Mouse (Mus musculus) midbrain, embryonic 14.5 days (tissue): ENCODE data around the gene Camsap2. TPM values are rescaled to one million over a fixed set of nuclear protein-coding genes. Genes with fewer than 3 reads are reported as not detected.
A peak's percentile ranks its signal among the peaks of the same experiment; 100 is the strongest.

Source experiments
- ATAC-seq: fragments of 200-750 bp; cut with Nextera tagmentation; 2 replicates; pipeline ENCODE4 v1.8.0; 2017; ENCODE audit warnings: moderate number of reproducible peaks, moderate library complexity; ENCODE audit not compliant: low FRiP score, low TSS enrichment
- DNase-seq: peaks from one replicate; pipeline ENCODE4 v3.0.0-alpha.2; 2015
- H3K27ac ChIP-seq: fragments of 300-500 bp; sonication (generic); replicated peaks from 2 replicates; pipeline ENCODE4 v1.5.1; 2014; ENCODE audit warnings: mild to moderate bottlenecking, low read depth, low read length, moderate library complexity
- H3K27me3 ChIP-seq: fragments of 300-500 bp; sonication (generic); 2 replicates; pipeline ENCODE4 v1.6.1; 2014; ENCODE audit warnings: low read length, control low read depth, mixed read lengths; ENCODE audit not compliant: control insufficient read depth, insufficient read depth
- H3K36me3 ChIP-seq: fragments of 300-500 bp; sonication (generic); 2 replicates; pipeline ENCODE4 v1.6.1; 2014; ENCODE audit warnings: low read length, control low read depth; ENCODE audit not compliant: control insufficient read depth, insufficient read depth
- H3K4me1 ChIP-seq: fragments of 300-500 bp; sonication (generic); 2 replicates; pipeline ENCODE4 v1.6.1; 2014; ENCODE audit warnings: mild to moderate bottlenecking, antibody characterized with exemption, low read length, control low read depth; ENCODE audit not compliant: control insufficient read depth, insufficient read depth
- H3K4me2 ChIP-seq: fragments of 300-500 bp; sonication (generic); 2 replicates; pipeline ENCODE4 v1.6.1; 2014; ENCODE audit warnings: mild to moderate bottlenecking, low read length, moderate library complexity
- H3K4me3 ChIP-seq: fragments of 300-500 bp; sonication (generic); replicated peaks from 2 replicates; pipeline ENCODE4 v1.5.1; 2014; ENCODE audit warnings: low read depth, low read length
- H3K9ac ChIP-seq: fragments of 300-500 bp; sonication (generic); replicated peaks from 2 replicates; pipeline ENCODE4 v1.6.1; 2014; ENCODE audit warnings: mild to moderate bottlenecking, low read length, moderate library complexity
- H3K9me3 ChIP-seq: fragments of 300-500 bp; sonication (generic); 2 replicates; pipeline ENCODE4 v1.6.1; 2016; ENCODE audit warnings: low read length, control low read depth, mixed read lengths; ENCODE audit not compliant: control insufficient read depth
- WGBS: fragments of 180-500 bp; shearing (Covaris S2); extraction: QIAGEN DNeasy Blood & Tissue Kit; methylation state at CpG from one replicate; pipeline ENCODE4 v1.1.7; 2014; 5-methylcytosine and 5-hydroxymethylcytosine counted together
- polyA plus RNA-seq: library from polyadenylated mRNA; unstranded; fragments of >200 nt; fragmentation: Nextera tagmentation; extraction: Ambion mirVana; gene quantifications from 2 replicates; pipeline ENCODE4 v1.2.1, GENCODE M21; 2014

Gene Camsap2
- polyA plus RNA-seq, 1 experiment from 2014 or later, result 63.8 TPM

- H3K4me1 ChIP-seq, result peaks cover 46% of the 10 kb centered on the region
- no peaks in the 10 kb centered on the region for H3K36me3 ChIP-seq
- H3K4me3 ChIP-seq, result no peak overlapping the region
- no peak overlapping the region for H3K9ac ChIP-seq
- no peak overlapping the region for H3K4me2 ChIP-seq
- H3K27me3 ChIP-seq, result peaks cover 10% of the 10 kb centered on the region; the same call in 1 of the 2 replicates
- 34% methylated on average over 11 of the region's 11 CpGs for WGBS
- no peak for DNase-seq
- H3K9me3 ChIP-seq, result no peaks in the 10 kb centered on the region
- H3K27ac ChIP-seq, result no peak overlapping the region
- ATAC-seq, result no peak
Observed at GRCm38 (mm10) chr1:136230201-136230600, 115.7 kb downstream of the Camsap2 start.

- Histone ChIP-seq H3K9ac (no peak overlapping the region), H3K4me2 (no peak overlapping the region), H3K36me3 (no peaks in the 10 kb centered on the region; the same call in 1 of the 2 replicates), H3K9me3 (no peaks in the 10 kb centered on the region), H3K4me1 (peaks cover 49% of the 10 kb centered on the region), H3K27ac (no peak overlapping the region), H3K27me3 (peaks cover 10% of the 10 kb centered on the region; the same call in 1 of the 2 replicates), H3K4me3 (no peak overlapping the region)
- no peak for ATAC-seq
- 10% methylated on average over 6 of the region's 6 CpGs for WGBS
- DNase-seq, result peak; percentile 52
Observed at GRCm38 (mm10) chr1:136229040-136229373, 116.9 kb downstream of the Camsap2 start.

GRCm38 (mm10) chr1:136228328-136229039 is 117.4 kb downstream of the Camsap2 start:
- H3K9me3 ChIP-seq, result no peaks in the 10 kb centered on the region
- H3K27ac ChIP-seq, result no peak overlapping the region
- H3K27me3 ChIP-seq, result peaks cover 10% of the 10 kb centered on the region; the same call in 1 of the 2 replicates
- no peak overlapping the region for H3K4me3 ChIP-seq
- no peak for ATAC-seq
- H3K4me2 ChIP-seq, result no peak overlapping the region
- peak; percentile 33 for DNase-seq
- WGBS, result 8% methylated on average over 13 of the region's 13 CpGs
- H3K4me1 ChIP-seq, result peaks cover 49% of the 10 kb centered on the region
- no peak overlapping the region for H3K9ac ChIP-seq
- H3K36me3 ChIP-seq, result no peaks in the 10 kb centered on the region; the same call in 1 of the 2 replicates

- Histone ChIP-seq H3K9me3 (no peaks in the 10 kb centered on the region), H3K4me3 (no peak overlapping the region), H3K36me3 (no peaks in the 10 kb centered on the region; the same call in 1 of the 2 replicates), H3K4me2 (no peak overlapping the region), H3K27ac (no peak overlapping the region), H3K27me3 (peaks cover 10% of the 10 kb centered on the region; the same call in 1 of the 2 replicates), H3K9ac (no peak overlapping the region), H3K4me1 (peaks cover 48% of the 10 kb centered on the region)
- ATAC-seq (no peak), DNase-seq (no peak)
- WGBS, result 71% methylated on average over 4 of the region's 4 CpGs
Observed at GRCm38 (mm10) chr1:136227870-136228269, 118.0 kb downstream of the Camsap2 start.

GRCm38 (mm10) chr1:136226626-136227025 is 119.3 kb downstream of the Camsap2 start:
- Histone ChIP-seq H3K9me3 (no peaks in the 10 kb centered on the region), H3K9ac (no peak overlapping the region), H3K36me3 (no peaks in the 10 kb centered on the region; the same call in 1 of the 2 replicates), H3K4me2 (no peak overlapping the region), H3K4me1 (peaks cover 37% of the 10 kb centered on the region), H3K4me3 (no peak overlapping the region), H3K27ac (no peak overlapping the region), H3K27me3 (0 out of 2 replicates have a peak, but pooled peaks cover 4% of the 10 kb centered on the region)
- WGBS, result 95% methylated on average over 8 of the region's 8 CpGs
- no peak for ATAC-seq
- no peak for DNase-seq

- H3K4me3 ChIP-seq, result no peak overlapping the region
- H3K4me2 ChIP-seq, result no peak overlapping the region
- no peak for ATAC-seq
- no peak for DNase-seq
- no peak overlapping the region for H3K9ac ChIP-seq
- no peaks in the 10 kb centered on the region for H3K9me3 ChIP-seq
- 88% methylated on average over 8 of the region's 8 CpGs for WGBS
- no peak overlapping the region for H3K27ac ChIP-seq
- H3K27me3 ChIP-seq, result 0 out of 2 replicates have a peak, but pooled peaks cover 4% of the 10 kb centered on the region
- peaks cover 32% of the 10 kb centered on the region for H3K4me1 ChIP-seq
- H3K36me3 ChIP-seq, result no peaks in the 10 kb centered on the region; the same call in 1 of the 2 replicates
Observed at GRCm38 (mm10) chr1:136225846-136226245, 120.1 kb downstream of the Camsap2 start.

GRCm38 (mm10) chr1:136223758-136224342 is 122.1 kb downstream of the Camsap2 start:
- Histone ChIP-seq H3K36me3 (peaks cover 4% of the 10 kb centered on the region; the same call in 1 of the 2 replicates), H3K4me2 (no peak overlapping the region), H3K4me3 (no peak overlapping the region), H3K27ac (no peak overlapping the region), H3K9me3 (no peaks in the 10 kb centered on the region), H3K9ac (no peak overlapping the region), H3K4me1 (peaks cover 15% of the 10 kb centered on the region), H3K27me3 (no peaks in the 10 kb centered on the region)
- no peak for DNase-seq
- ATAC-seq, result no peak
- 94% methylated on average over 10 of the region's 10 CpGs for WGBS

GRCm38 (mm10) chr1:136222386-136222785 is 123.5 kb downstream of the Camsap2 start:
- Histone ChIP-seq H3K4me1 (0 out of 2 replicates have a peak, but pooled peaks cover 3% of the 10 kb centered on the region), H3K36me3 (peaks cover 11% of the 10 kb centered on the region), H3K9me3 (no peaks in the 10 kb centered on the region), H3K27me3 (no peaks in the 10 kb centered on the region), H3K27ac (no peak overlapping the region), H3K4me2 (no peak overlapping the region), H3K9ac (no peak overlapping the region), H3K4me3 (no peak overlapping the region)
- WGBS, result 92% methylated on average over 10 of the region's 10 CpGs
- DNase-seq, result no peak
- no peak for ATAC-seq
